In the genomic region with DNA sequence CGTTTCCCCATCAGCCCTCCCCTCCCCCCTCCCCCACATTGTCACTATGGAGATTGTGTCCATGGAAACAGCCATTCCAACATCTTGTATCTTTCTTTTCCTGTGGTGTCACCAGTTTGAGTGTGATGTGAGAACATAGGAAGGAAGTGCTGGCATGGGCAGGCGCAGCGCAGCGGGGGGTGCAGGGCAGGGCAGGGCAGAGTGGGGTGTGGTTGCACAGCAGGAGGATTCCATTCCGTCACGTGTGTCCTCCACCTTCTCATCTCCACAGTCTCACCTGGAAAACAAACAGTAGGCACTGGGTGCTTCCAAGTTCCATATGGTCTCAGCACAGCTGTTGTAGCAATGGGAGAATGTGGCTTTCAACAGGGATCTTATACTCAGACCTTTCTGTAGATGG, we compare ENCODE assay signal across 15 mouse cellular contexts. TPM values are rescaled to one million over a fixed set of nuclear protein-coding genes. Genes with fewer than 3 reads are reported as not detected.
DNase-seq lines count a peak whose midpoint lies in the region; ATAC-seq and TF ChIP-seq lines count a peak whose summit lies in the region.
"Had no signal": no experiment of that assay in that cellular context is flagged by ENCODE, and none has a peak within 500 bp of the region (broad histone marks: within the 10 kb centered on the region; RNA-seq: fewer than 3 reads in every experiment).

No protein-coding gene starts in this region.

- H3K4me1 ChIP-seq in forebrain, embryonic 14.5 days (ENCODE audit: control insufficient read depth, insufficient read depth, low read length) = no peaks in the 10 kb centered on the region
- H3K4me1 ChIP-seq in forebrain, embryonic 10.5 days = peaks cover 4% of the 10 kb centered on the region; the same call in 1 of the 2 replicates
- H3K4me1 ChIP-seq in liver, embryonic 11.5 days (replicated peaks; ENCODE audit: control insufficient read depth, insufficient read depth, low read length) = peaks cover 14% of the 10 kb centered on the region
- H3K4me1 ChIP-seq in liver, embryonic 15.5 days (replicated peaks) = peaks cover 25% of the 10 kb centered on the region
- H3K4me1 ChIP-seq in intestine, postnatal 0 days (replicated peaks; ENCODE audit: control insufficient read depth, insufficient read depth, low read length) = no peaks in the 10 kb centered on the region
- H3K4me1 ChIP-seq: limb, embryonic 12.5 days had no signal

- H3K9ac ChIP-seq in forebrain, embryonic 14.5 days (ENCODE audit: low read length) = no peak overlapping the region
- no peak overlapping the region for H3K9ac ChIP-seq in liver, embryonic 11.5 days (ENCODE audit: low read depth, low read length)
- no peak overlapping the region for H3K9ac ChIP-seq in liver, embryonic 15.5 days
- no peak overlapping the region for H3K9ac ChIP-seq in intestine, postnatal 0 days (ENCODE audit: low read depth, low read length)
- H3K9ac ChIP-seq: limb, embryonic 12.5 days had no signal

- H3K27me3 ChIP-seq in forebrain, embryonic 14.5 days (replicated peaks; ENCODE audit: control insufficient read depth, insufficient read depth, low read length) = no peaks in the 10 kb centered on the region
- H3K27me3 ChIP-seq in forebrain, embryonic 10.5 days (ENCODE audit: poor library complexity, severe bottlenecking) = no peaks in the 10 kb centered on the region
- H3K27me3 ChIP-seq in liver, embryonic 11.5 days (replicated peaks; ENCODE audit: control insufficient read depth, insufficient read depth, low read length) = no peaks in the 10 kb centered on the region
- no peaks in the 10 kb centered on the region for H3K27me3 ChIP-seq in liver, embryonic 15.5 days
- no peaks in the 10 kb centered on the region for H3K27me3 ChIP-seq in intestine, postnatal 0 days (replicated peaks; ENCODE audit: control insufficient read depth, insufficient read depth, low read length)
- H3K27me3 ChIP-seq: limb, embryonic 12.5 days had no signal

- peaks cover 20% of the 10 kb centered on the region for H3K36me3 ChIP-seq in forebrain, embryonic 14.5 days (ENCODE audit: control insufficient read depth, insufficient read depth, low read length)
- peaks cover 34% of the 10 kb centered on the region for H3K36me3 ChIP-seq in forebrain, embryonic 10.5 days (replicated peaks)
- H3K36me3 ChIP-seq in liver, embryonic 11.5 days (ENCODE audit: control insufficient read depth, insufficient read depth, low read length) = 0 out of 2 replicates have a peak, but pooled peaks cover 3% of the 10 kb centered on the region
- H3K36me3 ChIP-seq in liver, embryonic 15.5 days (replicated peaks) = peaks cover 18% of the 10 kb centered on the region
- peaks cover 22% of the 10 kb centered on the region for H3K36me3 ChIP-seq in intestine, postnatal 0 days (ENCODE audit: control insufficient read depth, insufficient read depth)

- no peak overlapping the region for H3K4me3 ChIP-seq in forebrain, embryonic 14.5 days (ENCODE audit: low read depth, low read length)
- no peak overlapping the region for H3K4me3 ChIP-seq in forebrain, embryonic 10.5 days
- H3K4me3 ChIP-seq in liver, embryonic 11.5 days (ENCODE audit: low read depth, low read length) = no peak overlapping the region
- H3K4me3 ChIP-seq in liver, embryonic 15.5 days (replicated peaks) = no peak overlapping the region
- no peak overlapping the region for H3K4me3 ChIP-seq in intestine, postnatal 0 days (ENCODE audit: low read depth, low read length)
- H3K4me3 ChIP-seq: limb, embryonic 12.5 days had no signal

- H3K9me3 ChIP-seq in forebrain, embryonic 14.5 days (replicated peaks; ENCODE audit: control insufficient read depth, low read length) = no peaks in the 10 kb centered on the region
- no peaks in the 10 kb centered on the region for H3K9me3 ChIP-seq in forebrain, embryonic 10.5 days
- H3K9me3 ChIP-seq in liver, embryonic 11.5 days (ENCODE audit: control insufficient read depth, low read length) = no peaks in the 10 kb centered on the region
- no peaks in the 10 kb centered on the region for H3K9me3 ChIP-seq in liver, embryonic 15.5 days (replicated peaks)
- no peaks in the 10 kb centered on the region for H3K9me3 ChIP-seq in intestine, postnatal 0 days (ENCODE audit: control insufficient read depth)
- H3K9me3 ChIP-seq: limb, embryonic 12.5 days had no signal

- 0 out of 2 replicates have a peak overlapping the region, but pooled peaks have one; percentile 14 for H3K27ac ChIP-seq in forebrain, embryonic 14.5 days (ENCODE audit: low read depth, low read length)
- no peak overlapping the region for H3K27ac ChIP-seq in forebrain, embryonic 10.5 days
- no peak overlapping the region for H3K27ac ChIP-seq in liver, embryonic 11.5 days (ENCODE audit: low read depth, low read length)
- peak overlapping the region; percentile 38; the same call in 1 of the 2 replicates for H3K27ac ChIP-seq in liver, embryonic 15.5 days (replicated peaks)
- no peak overlapping the region for H3K27ac ChIP-seq in intestine, postnatal 0 days (ENCODE audit: low read depth, low read length)
- H3K27ac ChIP-seq: limb, embryonic 12.5 days; macrophage had no signal

- no peak for TF ChIP-seq CTCF in intestine, postnatal 0 days (IDR thresholded peaks at IDR 0.05; ENCODE audit: low read depth)

- no peak overlapping the region for H3K4me2 ChIP-seq in forebrain, embryonic 14.5 days (ENCODE audit: low read length)
- H3K4me2 ChIP-seq in liver, embryonic 11.5 days = no peak overlapping the region
- H3K4me2 ChIP-seq in liver, embryonic 15.5 days = no peak overlapping the region
- H3K4me2 ChIP-seq in intestine, postnatal 0 days (replicated peaks; ENCODE audit: low read depth) = no peak overlapping the region
- H3K4me2 ChIP-seq: limb, embryonic 12.5 days had no signal

- 67% methylated on average over 6 of the region's 6 CpGs for WGBS in forebrain, embryonic 14.5 days
- WGBS in forebrain, embryonic 10.5 days = 88% methylated on average over 6 of the region's 6 CpGs
- 80% methylated on average over 6 of the region's 6 CpGs for WGBS in liver, embryonic 11.5 days
- WGBS in liver, embryonic 15.5 days (ENCODE audit: insufficient replicate concordance) = 26% methylated on average over 6 of the region's 6 CpGs
- WGBS in intestine, postnatal 0 days = 73% methylated on average over 6 of the region's 6 CpGs

- peak; percentile 36 for DNase-seq in forebrain, embryonic 14.5 days (ENCODE audit: low spot score)
- DNase-seq in forebrain, embryonic 10.5 days (ENCODE audit: extremely low spot score, low spot score) = no peak
- DNase-seq in liver (peak; percentile 42), MEL-GATA-1-ER (ENCODE audit: extremely low read depth, low read depth) (peak; percentile 20)
- DNase-seq in liver, embryonic 11.5 days (ENCODE audit: low spot score) = no peak
- no peak for DNase-seq in embryo, embryonic 11 days
- DNase-seq: B cell, adult 2 months; cerebellum, adult 9-10 months; heart, postnatal 14 days had no signal

- ATAC-seq in forebrain, embryonic 14.5 days = no peak; the same call in 1 of the 2 replicates
- no peak for ATAC-seq in liver, embryonic 11.5 days (replicated peaks; ENCODE audit: low FRiP score)
- ATAC-seq in liver, embryonic 15.5 days (ENCODE audit: insufficient read depth) = peak; percentile 43; the same call in 1 of the 2 replicates
- no peak for ATAC-seq in intestine, postnatal 0 days

RNA-seq across cellular contexts. Expression of a gene that starts 15.4 kb away (rescaled TPM):
- polyA plus RNA-seq in forebrain, embryonic 14.5 days (2014; fragmentation: Nextera tagmentation; extraction: Ambion mirVana) = not detected in 2 replicates
- not detected in 2 replicates for polyA plus RNA-seq in forebrain, embryonic 10.5 days (2016; fragmentation: Nextera tagmentation; extraction: Ambion mirVana)
- polyA plus RNA-seq in liver, embryonic 11.5 days (2014; fragmentation: Nextera tagmentation; extraction: Ambion mirVana) = 0.62 and 1.3 TPM in 2 replicates
- 61.1 and 109 TPM in 2 replicates for polyA plus RNA-seq in liver, embryonic 15.5 days (2015; fragmentation: Nextera tagmentation; extraction: Ambion mirVana)
- 79.7 and 87.1 TPM in 2 replicates for polyA plus RNA-seq in intestine, postnatal 0 days (2015; fragmentation: Nextera tagmentation; extraction: Ambion mirVana)
- polyA plus RNA-seq: embryonic facial prominence, embryonic 11.5 days; limb, embryonic 12.5 days; macrophage had no signal

RNA-seq across cellular contexts. Expression of a gene that starts 45.5 kb away (rescaled TPM):
- not detected in 2 replicates for polyA plus RNA-seq in forebrain, embryonic 14.5 days (2014; fragmentation: Nextera tagmentation; extraction: Ambion mirVana)
- not detected in 2 replicates for polyA plus RNA-seq in forebrain, embryonic 10.5 days (2016; fragmentation: Nextera tagmentation; extraction: Ambion mirVana)
- not detected in 2 replicates for polyA plus RNA-seq in liver, embryonic 11.5 days (2014; fragmentation: Nextera tagmentation; extraction: Ambion mirVana)
- polyA plus RNA-seq in liver, embryonic 15.5 days (2015; fragmentation: Nextera tagmentation; extraction: Ambion mirVana) = 0.13 TPM in 2 replicates
- polyA plus RNA-seq in intestine, postnatal 0 days (2015; fragmentation: Nextera tagmentation; extraction: Ambion mirVana) = not detected in 2 replicates
- polyA plus RNA-seq: embryonic facial prominence, embryonic 11.5 days; limb, embryonic 12.5 days; macrophage; thymus, postnatal 0 days had no signal

Comparison
In these comparisons a context has a peak if more than half of its experiments do, and no peak if none do; other contexts are left out.
1. DNase-seq: peak in forebrain, embryonic 14.5 days (single experiment), liver (single experiment) and MEL-GATA-1-ER (single experiment); none in forebrain, embryonic 10.5 days (single experiment), liver, embryonic 11.5 days (single experiment) and embryo, embryonic 11 days (single experiment).
2. H3K27ac ChIP-seq: peak in forebrain, embryonic 14.5 days (single experiment) and liver, embryonic 15.5 days (single experiment); none in forebrain, embryonic 10.5 days (single experiment), liver, embryonic 11.5 days (single experiment) and intestine, postnatal 0 days (single experiment).
3. RNA of a gene that starts 15.4 kb away (polyA plus RNA-seq): 79.7 to 87.1 TPM in intestine, postnatal 0 days and 61.1 to 109 TPM in liver, embryonic 15.5 days; 0.62 to 1.3 TPM in liver, embryonic 11.5 days, not detected in forebrain, embryonic 14.5 days and not detected in forebrain, embryonic 10.5 days; every median in the first group is over 10 times any median in the second.